Mouse (Mus musculus) megakaryocyte, embryonic 14.5 days (primary cell): ENCODE measurements around the gene Ppp1r14c. TPM values are rescaled to one million over a fixed set of nuclear protein-coding genes. Genes with fewer than 3 reads are reported as not detected.

Source experiments
- H3K27me3 ChIP-seq: replicated peaks from 2 replicates; pipeline ENCODE3; 2012; ENCODE audit warnings: inconsistent platforms
- H3K36me3 ChIP-seq: replicated peaks from 2 replicates; pipeline ENCODE3; 2012; ENCODE audit warnings: low read length, inconsistent platforms, mixed read lengths
- H3K4me1 ChIP-seq: 2 replicates; pipeline ENCODE4 v1.6.1; 2012; ENCODE audit warnings: inconsistent platforms
- H3K4me3 ChIP-seq: replicated peaks from 2 replicates; pipeline ENCODE3; 2012; ENCODE audit warnings: moderate library complexity, mild to moderate bottlenecking, inconsistent platforms
- H3K9me3 ChIP-seq: 2 replicates; pipeline ENCODE4 v1.6.1; 2012; ENCODE audit warnings: inconsistent platforms
- FLI1 ChIP-seq: IDR thresholded peaks from 2 replicates; pipeline ENCODE4 v1.6.1; 2012; ENCODE audit warnings: low read length, inconsistent platforms, mixed read lengths
- GATA1 ChIP-seq: IDR thresholded peaks from 3 replicates; pipeline ENCODE4 v1.6.1; 2012; ENCODE audit warnings: mixed read lengths, low read length, inconsistent platforms, borderline replicate concordance
- polyA plus RNA-seq: library from polyadenylated mRNA; stranded (reverse); fragments of >175 nt; gene quantifications from 2 replicates; pipeline ENCODE4 v1.2.3, GENCODE M21; 2012; ENCODE audit warnings: low replicate concordance; ENCODE audit not compliant: insufficient read depth

Ppp1r14c gene
- polyA plus RNA-seq, 1 experiment = not detected

DNA sequence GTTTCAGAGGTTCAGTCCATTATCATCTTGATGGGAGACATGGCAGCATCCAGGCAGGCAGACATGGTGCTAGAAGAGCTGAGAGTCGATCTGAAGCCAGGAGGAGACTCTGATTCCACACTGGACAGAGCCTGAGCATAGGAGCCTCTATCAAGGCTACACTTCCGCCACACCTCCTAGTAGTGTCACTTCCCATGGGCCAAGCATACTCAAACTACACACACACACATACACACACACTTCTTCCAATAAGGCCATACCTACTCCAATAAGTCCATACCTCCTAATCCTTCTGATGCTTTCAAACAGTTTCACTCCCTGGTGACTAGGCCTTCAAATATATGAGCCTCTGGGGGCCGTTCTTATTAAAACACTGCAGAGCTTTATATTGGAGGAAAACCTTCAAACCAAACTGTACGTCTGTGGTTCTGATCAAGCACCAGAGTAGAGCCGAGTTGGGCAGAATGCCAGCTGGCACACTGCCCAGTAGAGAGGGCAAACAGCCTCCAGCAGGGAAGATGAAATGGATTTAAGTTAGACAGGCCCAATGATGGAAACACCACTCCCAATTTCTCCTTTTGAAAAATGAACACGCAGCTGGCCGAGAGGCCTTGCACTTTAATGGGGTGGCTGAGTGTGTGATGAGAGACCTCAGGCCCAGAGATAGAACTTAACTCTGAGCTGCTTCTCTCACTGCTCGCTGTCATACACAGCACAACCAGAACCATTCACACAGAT is 141.8 kb downstream of the Ppp1r14c start:
- TF ChIP-seq FLI1 (no peak), GATA1 (no peak)
- H3K27me3 ChIP-seq = no peaks in the 10 kb centered on the region
- no peaks in the 10 kb centered on the region for H3K4me1 ChIP-seq
- H3K4me3 ChIP-seq = no peak overlapping the region
- no peaks in the 10 kb centered on the region for H3K9me3 ChIP-seq
- no peaks in the 10 kb centered on the region for H3K36me3 ChIP-seq

DNA sequence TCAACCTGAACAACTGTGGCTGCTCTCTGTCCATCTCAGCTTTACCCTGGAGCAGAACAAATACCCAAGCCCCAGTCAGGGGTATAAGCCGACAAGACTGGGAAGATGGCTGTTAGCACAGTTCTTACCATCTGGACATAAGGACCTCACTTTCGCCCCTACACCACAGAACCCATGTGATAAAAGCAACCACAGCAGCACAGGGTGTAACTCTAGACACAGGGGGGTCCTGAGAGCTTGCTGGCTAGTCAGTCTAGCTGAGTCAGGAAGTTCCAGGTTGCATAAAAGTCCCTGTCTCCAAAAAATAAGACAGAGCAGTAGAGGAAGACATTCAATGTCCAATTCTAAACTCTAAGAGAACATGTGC is 142.3 kb downstream of the Ppp1r14c start:
- H3K9me3 ChIP-seq = no peaks in the 10 kb centered on the region
- H3K4me1 ChIP-seq = no peaks in the 10 kb centered on the region
- no peaks in the 10 kb centered on the region for H3K27me3 ChIP-seq
- no peaks in the 10 kb centered on the region for H3K36me3 ChIP-seq
- TF ChIP-seq GATA1 (no peak), FLI1 (no peak)
- H3K4me3 ChIP-seq = no peak overlapping the region

DNA sequence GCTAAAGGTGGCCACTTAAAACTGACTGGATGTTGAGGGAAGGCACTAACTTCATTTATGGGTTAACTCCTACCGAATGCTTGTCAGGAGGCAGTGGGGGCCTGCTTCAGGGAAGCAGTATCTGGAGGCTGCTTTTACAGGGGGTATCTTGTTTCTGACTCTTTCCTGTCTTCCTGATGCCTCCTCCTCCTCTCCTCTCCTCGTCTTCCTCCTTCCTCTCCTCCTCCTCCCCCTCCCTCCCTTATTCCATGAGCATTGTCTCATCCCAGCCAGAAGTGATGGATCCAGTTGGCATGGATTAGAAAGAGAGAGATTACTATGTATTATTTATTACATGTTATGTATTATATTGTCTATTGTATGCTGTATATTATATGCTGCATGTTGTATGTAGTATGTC is 142.9 kb downstream of the Ppp1r14c start:
- Histone ChIP-seq H3K27me3 (no peaks in the 10 kb centered on the region), H3K4me3 (no peak overlapping the region), H3K36me3 (no peaks in the 10 kb centered on the region), H3K4me1 (no peaks in the 10 kb centered on the region), H3K9me3 (no peaks in the 10 kb centered on the region)
- TF ChIP-seq GATA1 (no peak), FLI1 (no peak)

DNA sequence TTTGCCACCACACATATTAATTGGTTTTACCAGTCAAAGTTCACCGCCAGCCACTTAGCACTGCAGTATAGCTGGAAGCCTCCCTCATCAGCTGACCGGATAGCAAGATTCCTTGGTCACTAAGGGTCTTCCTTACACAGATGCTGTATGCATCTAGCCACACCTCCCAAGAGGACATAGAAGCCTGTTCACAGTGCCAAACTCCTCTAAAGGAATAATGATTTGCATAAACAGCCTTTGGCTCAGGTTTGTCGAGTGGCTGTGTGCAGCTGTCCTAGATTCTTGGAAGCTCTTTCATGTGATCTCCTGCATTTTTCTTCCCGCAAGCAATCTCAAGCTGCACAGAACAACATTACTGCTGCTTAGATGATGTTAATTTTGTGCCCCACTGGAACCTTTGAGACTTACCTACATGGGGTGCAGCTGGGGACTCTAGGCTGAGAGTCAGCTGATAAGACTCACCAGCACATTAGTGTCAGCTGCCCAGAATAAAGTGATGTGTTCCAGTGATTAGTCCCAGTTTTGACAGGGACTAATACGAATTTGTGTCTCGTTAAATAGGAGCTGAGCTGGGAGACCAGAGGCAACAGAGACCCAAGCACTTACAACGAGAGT is 143.9 kb downstream of the Ppp1r14c start:
- H3K9me3 ChIP-seq = no peaks in the 10 kb centered on the region
- no peaks in the 10 kb centered on the region for H3K27me3 ChIP-seq
- no peak for TF ChIP-seq FLI1
- no peak for TF ChIP-seq GATA1
- no peaks in the 10 kb centered on the region for H3K36me3 ChIP-seq
- no peak overlapping the region for H3K4me3 ChIP-seq
- no peaks in the 10 kb centered on the region for H3K4me1 ChIP-seq

DNA sequence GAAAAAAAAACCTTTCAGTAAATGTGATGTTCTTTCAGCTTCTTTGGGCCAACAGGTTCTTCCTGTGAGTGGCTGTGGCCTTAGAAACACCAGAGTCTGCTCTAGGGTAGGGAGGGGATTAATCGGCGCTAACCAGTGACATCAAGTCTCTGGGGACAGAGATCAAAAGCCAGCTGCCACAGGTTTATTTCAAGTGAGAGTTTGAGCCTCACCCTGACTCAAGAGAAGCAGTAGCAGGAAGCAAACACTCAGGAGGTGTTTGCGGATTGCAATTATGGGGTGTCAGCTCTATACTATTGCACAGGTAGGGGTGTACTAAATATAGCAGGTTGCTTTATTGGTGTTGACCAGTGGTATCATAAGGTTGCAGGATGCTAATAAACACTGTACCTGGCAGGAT is 144.6 kb downstream of the Ppp1r14c start:
- Histone ChIP-seq H3K27me3 (no peaks in the 10 kb centered on the region), H3K36me3 (no peaks in the 10 kb centered on the region), H3K9me3 (no peaks in the 10 kb centered on the region), H3K4me1 (no peaks in the 10 kb centered on the region), H3K4me3 (no peak overlapping the region)
- no peak for TF ChIP-seq FLI1
- no peak for TF ChIP-seq GATA1

DNA sequence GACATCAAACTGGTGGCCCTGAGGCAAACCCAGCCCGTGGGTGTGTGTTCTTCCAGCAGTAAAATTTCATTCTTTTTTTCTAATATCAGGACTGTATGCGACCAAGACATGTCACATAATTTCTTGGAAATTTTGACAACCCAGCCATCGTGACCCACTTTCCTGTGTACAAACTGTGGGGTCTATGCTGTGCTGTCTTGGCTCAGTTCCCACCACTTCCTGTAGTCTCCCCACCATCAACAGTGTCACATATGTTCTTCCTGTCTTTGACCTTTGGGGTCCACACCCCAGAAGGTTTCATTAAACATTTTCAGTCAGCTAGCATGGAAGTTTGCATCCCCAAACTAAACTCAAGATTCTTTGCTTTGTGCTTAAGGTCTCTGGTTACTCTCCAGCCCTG is 145.5 kb downstream of the Ppp1r14c start:
- H3K9me3 ChIP-seq = no peaks in the 10 kb centered on the region
- no peak overlapping the region for H3K4me3 ChIP-seq
- H3K4me1 ChIP-seq = no peaks in the 10 kb centered on the region
- H3K27me3 ChIP-seq = no peaks in the 10 kb centered on the region
- no peaks in the 10 kb centered on the region for H3K36me3 ChIP-seq
- TF ChIP-seq FLI1 (no peak), GATA1 (no peak)

DNA sequence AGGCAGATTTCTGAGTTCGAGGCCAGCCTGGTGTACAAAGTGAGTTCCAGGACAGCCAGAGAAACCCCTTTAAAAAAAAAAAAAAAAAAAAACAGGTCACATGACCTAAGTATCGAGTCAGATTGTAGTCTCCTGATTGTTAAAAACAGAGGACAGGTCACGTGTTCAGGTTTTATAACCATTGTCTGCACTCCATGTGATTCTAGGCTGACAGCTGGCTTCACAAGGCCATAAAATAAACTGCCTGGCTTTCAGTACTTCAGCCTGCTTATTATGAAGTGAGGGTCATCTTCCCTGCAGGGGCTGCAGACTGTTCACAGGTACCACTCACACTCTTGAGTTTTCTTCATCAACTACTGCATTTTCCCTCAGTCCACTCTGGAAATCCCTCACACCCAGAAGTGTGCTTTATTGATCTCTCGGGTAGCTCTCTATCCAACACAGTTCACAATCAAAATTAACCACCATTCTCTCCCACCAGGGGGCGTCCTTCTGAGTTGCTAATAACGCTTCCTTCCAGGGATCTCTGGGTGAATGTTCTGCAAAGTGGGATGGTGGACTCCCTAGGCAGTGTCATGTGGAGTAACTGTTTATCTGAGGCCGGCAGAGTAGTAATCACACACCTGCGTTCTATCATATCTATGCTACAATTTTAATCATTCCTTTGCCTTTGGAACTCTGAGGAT is 146.9 kb downstream of the Ppp1r14c start:
- TF ChIP-seq FLI1 (no peak), GATA1 (no peak)
- no peak overlapping the region for H3K4me3 ChIP-seq
- H3K4me1 ChIP-seq = no peaks in the 10 kb centered on the region
- H3K36me3 ChIP-seq = no peaks in the 10 kb centered on the region
- H3K27me3 ChIP-seq = no peaks in the 10 kb centered on the region
- peaks cover 8% of the 10 kb centered on the region for H3K9me3 ChIP-seq

DNA sequence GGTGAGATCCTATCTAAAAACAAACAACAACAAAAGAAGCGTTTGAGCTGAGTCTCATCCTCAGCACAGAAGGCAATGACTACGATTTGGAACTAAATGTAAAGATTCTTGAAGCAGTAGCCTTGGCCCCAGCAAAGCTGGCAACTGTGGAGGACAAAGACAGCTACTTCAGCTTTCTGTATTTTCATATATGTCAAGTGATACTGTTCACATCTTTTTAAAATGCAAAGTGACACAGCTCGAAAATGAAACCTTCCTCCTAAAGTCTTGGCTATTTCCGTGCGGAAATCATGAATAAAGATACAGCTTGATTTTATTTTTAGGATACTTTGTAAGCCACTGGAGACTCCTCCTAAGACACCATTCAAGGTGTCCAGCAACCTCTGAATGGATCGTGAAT is 148.1 kb downstream of the Ppp1r14c start:
- Histone ChIP-seq H3K27me3 (no peaks in the 10 kb centered on the region), H3K4me3 (no peak overlapping the region), H3K9me3 (peaks cover 17% of the 10 kb centered on the region), H3K36me3 (no peaks in the 10 kb centered on the region), H3K4me1 (no peaks in the 10 kb centered on the region; the same call in 1 of the 2 replicates)
- TF ChIP-seq GATA1 (no peak), FLI1 (no peak)

Other genes with a start within 250 kb of the Ppp1r14c start
- not detected in 2 replicates for gene H60c, start 98.3 kb upstream of the Ppp1r14c start, polyA plus RNA-seq
- not detected in 2 replicates for gene Iyd, start 174.2 kb downstream of the Ppp1r14c start, polyA plus RNA-seq